Mouse (Mus musculus) heart, postnatal 4 days (tissue): ENCODE data around the gene Fuom. TPM values are rescaled to one million over a fixed set of nuclear protein-coding genes. Genes with fewer than 3 reads are reported as not detected.

Experiments used
- DNase-seq: peaks from one replicate; pipeline ENCODE4 v3.0.0; 2021
- total RNA-seq, 2 experiments: library from RNA; stranded (reverse); gene quantifications; 2 replicates each; pipeline ENCODE4 v1.2.3; 2021

Gene Fuom
- total RNA-seq, 2 experiments from 2014 or later = 106 to 119 TPM

GRCm38 (mm10) chr7:140098466-140098865 lies 3.8 kb downstream of the Fuom start:
- DNase-seq = no peak

- no peak for DNase-seq
Observed at GRCm38 (mm10) chr7:140096055-140096454, 6.2 kb downstream of the Fuom start.

- DNase-seq = no peak
Observed at GRCm38 (mm10) chr7:140095556-140095955, 6.7 kb downstream of the Fuom start.

GRCm38 (mm10) chr7:140094954-140095353 lies 7.3 kb downstream of the Fuom start:
- DNase-seq = no peak

- no peak for DNase-seq
Observed at GRCm38 (mm10) chr7:140092924-140093528, 9.2 kb downstream of the Fuom start, which contains the start of gene Prap1. Gene Prap1 (plus strand): TSS chr7:140093395.

- DNase-seq = no peak
Observed at GRCm38 (mm10) chr7:140090601-140091000, 11.6 kb downstream of the Fuom start.

- DNase-seq = peak; percentile 44
Observed at GRCm38 (mm10) chr7:140082242-140082678, 20.0 kb downstream of the Fuom start, which contains the start of gene Caly. Gene Caly (minus strand): TSS chr7:140082548.

GRCm38 (mm10) chr7:140081408-140082241 lies 20.6 kb downstream of the Fuom start:
- DNase-seq = no peak

GRCm38 (mm10) chr7:140080503-140081156 lies 21.6 kb downstream of the Fuom start:
- peak; percentile 78 for DNase-seq

GRCm38 (mm10) chr7:140078711-140079110 lies 23.5 kb downstream of the Fuom start:
- DNase-seq = peak; percentile 72

GRCm38 (mm10) chr7:140077698-140078097 lies 24.5 kb downstream of the Fuom start:
- no peak for DNase-seq

- DNase-seq = no peak
Observed at GRCm38 (mm10) chr7:140070042-140070711, 32.1 kb downstream of the Fuom start.

GRCm38 (mm10) chr7:140067397-140067796 lies 34.8 kb downstream of the Fuom start:
- no peak for DNase-seq

- DNase-seq = peak; percentile 73
Observed at GRCm38 (mm10) chr7:140063092-140063491, 39.1 kb downstream of the Fuom start.

GRCm38 (mm10) chr7:140062307-140062706 lies 39.9 kb downstream of the Fuom start:
- peak; percentile 43 for DNase-seq

GRCm38 (mm10) chr7:140061832-140062130 lies 40.5 kb downstream of the Fuom start:
- no peak for DNase-seq

- DNase-seq = no peak
Observed at GRCm38 (mm10) chr7:140060936-140061831, 41.1 kb downstream of the Fuom start.

- no peak for DNase-seq
Observed at GRCm38 (mm10) chr7:140059601-140060000, 42.6 kb downstream of the Fuom start.

GRCm38 (mm10) chr7:140058528-140058927 lies 43.7 kb downstream of the Fuom start:
- no peak for DNase-seq

- peak; percentile 27 for DNase-seq
Observed at GRCm38 (mm10) chr7:140057413-140058407, 44.5 kb downstream of the Fuom start.
